Mouse (Mus musculus) E14TG2a.4 (cell line): ENCODE measurements around the gene Timm10.

Source experiments
- CTCF ChIP-seq: conservative IDR thresholded peaks from 2 replicates; pipeline ENCODE4 v1.5.1; 2014; ENCODE audit warnings: low read length
- POU5F1 ChIP-seq: IDR thresholded peaks from 2 replicates; pipeline ENCODE4 v1.6.1; 2014; ENCODE audit warnings: low read length, borderline replicate concordance

DNA sequence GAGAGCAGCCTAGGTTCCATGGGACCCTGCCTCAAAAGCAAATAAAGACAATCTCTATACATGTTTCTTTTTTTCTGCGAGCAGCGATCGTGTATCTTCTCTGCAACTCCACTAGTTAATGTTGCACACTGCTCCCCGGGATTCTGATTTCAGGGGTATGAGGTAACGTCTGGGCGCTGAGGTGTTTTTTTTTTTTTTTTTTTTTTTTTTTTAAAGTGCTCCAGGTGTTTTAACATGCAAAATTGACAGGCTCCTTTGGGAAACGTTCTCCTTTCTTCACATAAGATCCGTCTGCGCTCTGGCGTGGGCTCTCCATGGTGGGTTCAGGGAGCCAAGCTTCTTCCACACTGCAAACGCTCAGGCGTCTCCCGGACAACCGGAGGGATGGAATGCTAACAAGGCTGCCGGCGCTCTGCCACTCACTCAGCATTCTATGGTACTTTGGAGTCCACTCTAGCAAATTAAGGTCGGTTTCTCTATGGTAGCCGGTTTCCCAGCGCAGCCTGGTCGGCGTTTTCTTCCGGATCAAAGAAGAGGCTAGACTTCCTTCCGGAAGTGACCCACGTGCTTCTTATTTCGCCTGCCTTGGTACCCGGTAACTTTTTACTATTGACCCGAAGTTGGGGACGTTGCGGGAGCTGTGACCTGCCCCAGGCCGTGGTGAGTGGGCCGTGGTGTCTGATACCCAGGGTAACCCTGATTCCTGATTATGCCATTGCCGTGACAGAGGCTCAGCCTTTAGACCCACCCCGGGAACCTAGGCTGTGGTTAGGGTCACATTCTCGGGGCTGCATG is at the start of gene Timm10:
- no peak for TF ChIP-seq CTCF
- TF ChIP-seq POU5F1 = no peak
